Mouse (Mus musculus): ENCODE measurements around the gene Bnip2.
A peak's percentile ranks its signal among the peaks of the same experiment; 100 is the strongest.

Bnip2 gene

DNA sequence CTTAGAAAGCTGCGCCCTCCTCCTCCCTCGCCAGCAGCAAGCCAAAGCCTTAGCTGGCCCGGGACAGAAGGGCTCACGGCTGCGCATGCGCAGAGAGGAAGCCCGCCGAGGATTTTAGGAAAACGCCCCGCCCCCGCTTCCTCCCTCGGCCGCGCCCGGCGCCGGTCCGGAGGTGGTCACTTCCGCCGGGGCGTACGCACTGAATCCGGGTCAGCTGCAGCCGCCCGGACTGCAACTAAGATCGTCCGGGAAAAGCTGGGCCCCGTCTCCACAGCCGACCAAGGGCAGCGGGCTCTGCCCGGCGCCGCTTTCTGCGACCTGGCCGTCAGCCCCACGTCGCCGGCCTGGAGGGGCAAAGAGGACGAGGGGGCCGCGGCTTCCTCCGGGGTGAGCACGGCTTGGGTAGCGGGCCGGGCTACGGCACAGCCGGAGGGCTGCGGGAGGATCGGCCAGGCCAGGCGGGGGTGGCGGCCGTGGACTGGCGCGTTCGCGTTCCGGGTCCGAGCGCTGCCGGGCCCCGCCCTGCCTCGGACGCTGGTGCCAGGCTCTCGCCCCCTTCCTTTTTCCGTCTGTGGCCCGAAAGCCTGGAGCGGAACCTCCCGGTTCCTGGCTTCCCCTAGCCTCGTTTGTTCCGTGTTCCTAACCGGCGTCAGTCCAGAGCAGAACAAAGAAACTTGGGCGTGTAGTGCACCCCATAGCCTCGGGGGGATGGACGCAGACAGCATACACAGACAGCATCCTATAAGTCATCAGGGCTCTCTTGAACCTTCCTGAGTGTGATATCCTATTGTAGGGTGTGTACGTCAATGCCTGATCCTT is at the start of gene Bnip2:
Gene Bnip2 (plus strand): TSS at position 164 of the 819 bp plus-strand sequence.
- DNase-seq: peak; percentile 95

- DNase-seq: no peak
Observed at GRCm38 (mm10) chr9:69940839-69941490, 48.3 kb upstream of the Bnip2 start.

DNA sequence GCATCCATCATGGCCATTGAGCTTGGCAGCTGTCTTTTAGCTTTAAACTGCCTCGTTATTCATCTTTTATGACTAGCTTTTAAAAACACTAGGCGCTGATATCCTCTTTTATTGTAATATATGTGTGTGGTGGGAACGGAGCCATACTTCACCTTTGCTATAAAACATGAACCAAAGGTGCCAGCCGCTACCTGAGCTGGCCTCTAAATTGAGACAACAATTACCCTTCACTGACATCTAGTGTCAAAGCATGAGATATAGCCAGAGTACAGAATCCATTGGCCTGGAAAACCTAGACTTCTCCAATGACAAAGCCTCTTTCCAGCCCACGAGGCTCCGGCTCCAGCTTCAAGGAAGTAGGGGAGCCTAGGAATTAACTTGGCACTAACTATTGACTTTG is 47.7 kb upstream of the Bnip2 start:
- no peak for DNase-seq

GRCm38 (mm10) chr9:69948964-69949363 is 40.3 kb upstream of the Bnip2 start:
- DNase-seq: peak; percentile 29

DNA sequence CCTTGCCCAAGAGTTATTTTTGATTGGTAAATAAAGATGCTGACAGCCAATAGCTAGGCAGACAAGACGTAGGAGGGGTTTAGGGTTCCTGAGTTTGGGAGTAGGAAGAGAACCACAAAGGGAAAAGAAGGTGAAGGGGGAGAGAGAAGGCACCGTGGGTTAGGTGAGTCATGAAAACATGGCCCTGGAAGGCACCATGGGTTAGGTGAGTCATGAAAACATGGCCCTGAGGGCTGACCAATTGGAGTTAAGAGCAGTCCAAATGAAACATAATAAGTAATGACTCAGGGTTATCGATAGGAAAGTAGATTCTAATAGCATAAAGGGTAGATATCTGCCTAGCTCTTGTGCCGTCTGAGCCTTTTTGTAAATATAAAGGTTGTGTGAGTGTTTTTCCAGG is 39.6 kb upstream of the Bnip2 start:
- DNase-seq: no peak

DNA sequence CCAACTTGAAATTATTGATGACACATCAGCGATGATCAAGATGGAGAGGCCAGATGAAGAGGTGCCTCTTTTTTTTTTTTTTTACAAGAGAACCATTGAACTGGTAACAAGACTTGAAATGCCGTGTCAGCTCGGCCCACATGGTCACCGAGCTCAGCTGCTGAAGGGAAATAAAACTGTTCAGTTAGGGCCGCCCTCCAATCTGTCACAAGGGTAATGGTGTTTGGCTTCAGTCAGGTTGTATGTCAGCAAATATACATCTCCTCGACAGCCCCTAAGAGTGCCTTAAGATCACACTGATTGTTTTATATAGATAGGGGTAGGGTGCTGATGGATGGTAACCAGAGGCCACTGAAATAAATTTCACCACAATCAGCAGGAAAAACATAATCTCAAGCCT is 28.3 kb upstream of the Bnip2 start:
- no peak for DNase-seq

DNA sequence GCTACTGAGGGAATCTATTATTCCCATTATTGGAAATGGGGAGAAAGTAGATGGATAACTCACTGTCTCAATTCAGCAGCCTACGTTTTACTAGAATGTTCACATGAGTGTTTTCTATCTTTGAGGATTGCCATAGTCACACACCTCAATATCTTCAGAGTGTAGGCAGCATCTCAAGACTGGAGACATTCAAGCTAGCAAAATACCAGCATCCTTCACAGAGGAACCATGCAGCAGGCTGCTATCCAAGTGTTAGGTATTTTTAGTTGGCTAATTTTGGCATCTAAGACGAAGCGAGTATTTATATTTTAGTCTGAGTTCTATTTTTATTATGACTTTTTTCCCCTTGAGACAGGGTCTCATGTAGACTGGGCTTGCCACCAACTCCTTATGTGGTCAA is 24.9 kb upstream of the Bnip2 start:
- no peak for DNase-seq

- DNase-seq: no peak
Observed at GRCm38 (mm10) chr9:69985526-69985925, 3.7 kb upstream of the Bnip2 start.

DNA sequence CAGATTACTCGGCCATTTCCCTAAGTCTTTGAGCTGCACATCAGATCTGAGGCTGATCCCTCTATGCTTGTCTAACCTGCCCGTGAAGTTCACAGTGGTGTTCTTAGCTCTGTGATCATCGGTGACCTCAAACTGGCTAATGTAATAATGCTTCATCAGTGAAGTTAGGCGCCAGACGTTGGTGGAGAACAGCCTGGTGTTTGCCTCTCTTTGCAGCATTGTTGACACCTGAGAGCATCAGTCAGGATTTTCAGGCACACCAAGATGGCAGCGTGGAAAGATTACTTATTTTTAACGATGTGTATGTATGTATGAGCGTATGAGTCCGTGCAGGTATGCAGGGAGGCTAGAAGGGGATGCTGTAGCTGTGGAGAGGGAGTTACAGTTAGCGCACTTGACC is 3.2 kb upstream of the Bnip2 start:
- no peak for DNase-seq

DNA sequence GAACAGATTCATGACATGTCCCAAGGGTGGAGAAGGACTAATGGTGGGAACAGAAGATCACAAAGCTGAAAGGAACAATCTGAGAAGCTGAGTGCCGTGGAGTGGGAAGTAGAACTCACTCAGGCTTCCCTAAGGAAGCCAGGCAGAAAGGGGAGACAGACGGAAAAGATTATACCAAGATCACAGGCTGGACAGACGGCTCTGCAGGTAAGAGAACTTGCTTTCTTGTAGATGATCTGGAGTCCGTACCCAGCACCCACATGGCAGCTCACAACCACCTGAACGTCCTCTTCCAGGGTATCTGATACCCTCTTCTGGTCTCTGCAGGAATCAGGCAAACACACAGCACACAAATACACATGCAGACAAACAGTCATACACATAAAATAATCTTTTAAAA is 2.7 kb upstream of the Bnip2 start:
- no peak for DNase-seq

DNA sequence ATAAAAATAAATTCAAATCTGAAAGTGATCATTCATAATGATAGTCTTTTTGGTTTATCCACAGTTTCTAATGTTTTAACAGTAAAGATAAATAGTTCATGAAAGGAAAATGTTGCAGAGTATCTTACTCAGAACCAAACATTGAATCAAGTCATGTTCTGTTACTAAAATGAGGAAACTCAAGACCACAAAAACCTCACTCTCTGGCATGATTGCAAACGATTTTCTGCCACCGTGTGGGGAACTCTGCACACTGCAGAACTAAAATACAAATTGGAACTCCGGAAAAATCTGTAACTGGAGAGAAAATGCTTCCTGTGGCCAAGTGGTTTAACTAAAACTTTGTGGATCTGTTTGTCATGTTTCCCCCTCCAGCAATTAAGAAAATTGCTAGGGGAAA is 1.7 kb upstream of the Bnip2 start:
- DNase-seq: peak; percentile 71

DNA sequence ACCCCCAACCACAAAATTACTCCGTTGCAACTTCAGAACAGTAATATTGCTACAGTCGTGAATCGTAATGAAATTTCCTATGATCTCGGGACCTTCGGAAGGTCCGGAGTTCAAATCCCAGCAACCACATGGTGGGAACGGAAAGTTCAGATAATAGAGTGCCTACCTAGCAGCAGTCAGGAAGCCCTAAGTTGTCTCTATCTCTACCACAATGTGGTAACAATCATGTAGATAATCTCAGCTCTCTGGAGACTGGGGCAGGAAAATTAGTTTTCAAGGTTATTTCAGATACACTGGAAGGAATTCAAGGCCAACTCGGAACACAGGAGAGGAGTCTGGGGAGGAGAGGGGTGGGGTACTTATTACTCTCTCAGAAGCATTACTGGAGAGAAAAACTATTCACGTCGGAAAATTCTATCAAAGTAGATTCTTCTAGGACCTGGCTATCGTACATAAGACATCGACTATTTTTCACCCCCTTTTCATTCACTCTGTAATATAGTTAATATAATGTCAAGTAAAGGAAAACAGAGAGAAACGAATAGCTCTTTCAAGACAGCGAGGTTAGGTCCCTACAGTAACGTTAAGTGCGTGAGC is 462 bp upstream of the Bnip2 start:
- DNase-seq: no peak

DNA sequence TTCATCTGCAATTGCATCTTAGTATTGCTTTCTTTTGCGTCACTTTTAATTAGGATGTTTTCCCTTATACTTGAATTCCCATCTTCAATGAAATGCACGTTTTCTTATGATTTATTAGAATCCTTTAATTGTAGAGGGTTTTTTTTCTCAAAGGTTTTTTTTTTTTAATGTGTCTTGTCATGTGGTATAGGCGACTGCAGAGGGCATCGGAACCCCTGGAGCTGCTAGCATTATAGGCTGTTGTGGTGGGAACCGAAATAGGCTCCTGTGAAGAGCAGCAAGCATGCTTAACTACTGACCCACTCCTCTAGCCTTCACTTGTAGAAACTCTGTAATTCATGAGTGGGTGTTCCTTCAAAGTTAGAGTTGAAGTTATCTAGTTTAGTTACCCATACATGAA is 1.1 kb downstream of the Bnip2 start:
- DNase-seq: no peak

GRCm38 (mm10) chr9:69992841-69993277 is 3.6 kb downstream of the Bnip2 start:
- DNase-seq: no peak

- DNase-seq: no peak
Observed at GRCm38 (mm10) chr9:69993479-69993878, 4.2 kb downstream of the Bnip2 start.

GRCm38 (mm10) chr9:69994547-69994946 is 5.3 kb downstream of the Bnip2 start:
- DNase-seq: no peak

GRCm38 (mm10) chr9:69999318-69999717 is 10.1 kb downstream of the Bnip2 start:
- no peak for DNase-seq

- no peak for DNase-seq
Observed at GRCm38 (mm10) chr9:70003516-70003915, 14.2 kb downstream of the Bnip2 start.

DNA sequence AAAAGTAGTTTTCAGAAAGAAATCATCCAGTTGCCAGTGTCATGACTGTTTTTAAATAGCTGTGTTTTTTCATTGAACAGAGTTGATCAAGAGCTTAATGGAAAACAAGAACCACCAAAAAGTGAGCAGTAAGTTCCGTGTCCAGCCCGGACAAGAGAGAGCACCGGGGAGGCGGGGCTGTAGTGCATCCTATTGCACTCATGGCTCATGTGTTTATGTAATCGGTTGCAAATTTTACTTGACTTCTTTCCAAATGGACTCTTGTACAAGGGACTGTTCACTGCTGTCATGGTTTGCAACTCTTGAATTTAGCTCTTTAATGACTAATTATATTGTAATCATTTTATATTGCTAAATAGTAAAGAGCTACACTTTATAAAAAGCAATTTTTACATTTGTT is 17.7 kb downstream of the Bnip2 start:
- no peak for DNase-seq

DNA sequence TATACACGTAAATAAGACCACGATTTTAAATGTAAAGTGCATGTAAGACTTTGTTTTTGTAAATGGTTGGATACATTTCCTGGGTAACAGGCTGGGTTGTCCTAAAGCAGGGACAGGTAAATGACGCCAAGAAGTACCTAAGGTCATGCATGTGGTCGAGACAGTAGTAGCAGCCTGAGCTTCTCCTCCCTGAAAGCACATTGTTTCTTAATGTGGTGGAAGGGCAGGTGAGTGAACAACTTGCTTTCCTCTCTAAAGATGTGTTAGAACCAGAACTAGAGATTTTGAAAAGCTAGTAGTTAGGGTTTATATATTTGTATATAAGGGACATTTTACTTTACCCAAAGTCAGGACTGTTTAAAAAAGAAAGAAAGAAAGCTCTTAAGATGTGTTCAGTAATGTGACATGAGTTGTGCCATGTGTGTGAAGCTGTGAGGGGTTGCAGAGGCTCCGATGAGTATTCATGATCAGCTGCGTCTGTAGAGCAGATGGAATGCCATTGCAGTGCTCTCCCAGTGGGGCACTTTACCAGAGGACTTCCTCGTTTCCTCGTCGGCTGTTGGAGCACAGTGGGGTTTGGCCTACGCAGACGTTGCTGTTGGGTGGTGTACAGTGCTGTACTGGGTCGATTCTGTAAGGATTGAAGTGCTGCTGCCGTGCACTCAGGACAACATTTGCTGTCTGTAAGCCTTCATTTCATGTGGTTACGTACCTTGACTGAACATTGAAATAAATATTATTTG is 18.4 kb downstream of the Bnip2 start:
- DNase-seq: no peak

DNA sequence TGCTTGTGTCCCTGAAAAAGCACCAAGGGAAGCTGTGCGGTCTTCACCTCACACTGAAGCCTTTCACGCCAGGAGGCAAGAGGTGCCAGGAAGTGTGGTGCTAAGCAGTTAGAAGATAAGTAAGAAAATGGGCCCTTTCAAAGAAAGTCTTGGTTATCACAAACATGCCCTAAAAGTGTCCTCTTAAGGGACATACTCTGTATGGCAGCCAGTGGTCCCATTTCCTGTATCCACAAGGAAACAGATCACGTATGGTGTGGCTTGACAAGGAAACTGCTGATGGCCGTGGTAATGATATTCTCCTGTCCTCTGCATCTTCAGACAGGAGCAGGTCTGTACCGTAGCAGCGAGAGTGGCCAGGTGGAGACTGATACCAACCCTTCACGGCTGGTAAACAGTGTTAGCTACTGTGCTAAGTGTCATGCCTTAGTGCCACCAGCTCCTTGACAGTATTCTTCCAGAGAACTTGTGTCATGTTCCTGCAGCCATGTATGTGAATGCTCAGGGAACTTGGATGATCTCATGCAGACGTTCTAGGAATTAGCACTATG is 20.6 kb downstream of the Bnip2 start:
- no peak for DNase-seq

DNA sequence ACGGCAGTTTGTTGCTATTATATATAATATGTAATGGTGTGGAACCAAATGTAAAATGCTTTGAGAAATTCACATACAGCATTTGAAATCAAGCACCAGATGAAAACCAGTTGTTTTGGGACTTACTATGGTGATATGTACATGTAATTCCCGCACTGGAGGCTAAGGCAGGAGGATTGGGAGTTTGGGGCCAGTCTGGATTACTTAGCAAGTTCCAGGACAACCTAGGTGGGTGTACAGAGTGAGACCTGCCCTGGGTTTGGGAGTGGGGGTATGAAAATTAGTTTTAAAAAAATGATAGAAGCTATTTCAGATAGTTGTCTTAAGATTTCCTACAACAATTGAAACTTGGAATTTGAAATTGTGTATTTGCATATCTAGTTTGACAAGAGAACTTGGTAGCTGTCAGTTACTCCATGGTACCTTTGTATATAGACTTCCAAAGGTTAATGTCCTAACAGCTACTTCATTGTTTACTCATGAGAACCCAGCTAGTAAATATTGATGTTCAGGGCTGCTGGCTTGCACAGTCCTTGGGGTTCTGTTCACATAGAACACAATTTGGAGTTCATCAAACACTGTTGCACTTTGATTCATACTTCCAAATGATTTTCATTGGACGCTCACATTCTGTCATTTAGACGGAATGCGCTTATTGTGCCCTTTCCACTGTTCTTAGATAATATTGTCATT is 21.7 kb downstream of the Bnip2 start:
- no peak for DNase-seq
